Mouse (Mus musculus) telencephalon, adult 2 months (tissue): ENCODE data around the gene Fchsd2.

Source experiments
- DNase-seq: peaks from one replicate; pipeline ENCODE4 v3.0.0-alpha.2; 2011; ENCODE audit warnings: low read depth, low spot score

Fchsd2 gene

GRCm38 (mm10) chr7:101210826-101211225 lies 118.2 kb downstream of the Fchsd2 start:
- no peak for DNase-seq

GRCm38 (mm10) chr7:101213515-101214263 lies 121.0 kb downstream of the Fchsd2 start:
- DNase-seq: no peak

- DNase-seq: no peak
Observed at GRCm38 (mm10) chr7:101216724-101217123, 124.1 kb downstream of the Fchsd2 start.

GRCm38 (mm10) chr7:101223501-101223900 lies 130.8 kb downstream of the Fchsd2 start:
- no peak for DNase-seq

GRCm38 (mm10) chr7:101229336-101229735 lies 136.7 kb downstream of the Fchsd2 start:
- DNase-seq: no peak

DNA sequence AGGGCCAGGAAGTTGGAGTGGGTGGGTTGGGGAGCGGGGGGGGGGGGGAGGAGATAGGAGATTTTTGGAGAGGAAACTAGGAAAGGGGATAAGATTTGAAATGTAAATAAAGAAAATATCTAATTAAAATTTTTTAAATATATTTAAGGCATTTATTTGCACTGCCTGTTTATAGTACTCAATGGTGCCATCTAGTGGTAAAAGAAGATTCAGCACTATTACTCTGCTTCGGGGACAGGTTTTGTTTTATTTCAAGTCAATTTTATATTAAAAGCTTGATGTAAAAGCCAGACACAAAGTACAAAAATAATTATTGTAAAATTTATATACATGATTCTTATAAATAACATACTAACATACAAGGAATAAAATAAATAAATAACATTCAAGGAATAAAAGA lies 138.8 kb downstream of the Fchsd2 start:
- no peak for DNase-seq

DNA sequence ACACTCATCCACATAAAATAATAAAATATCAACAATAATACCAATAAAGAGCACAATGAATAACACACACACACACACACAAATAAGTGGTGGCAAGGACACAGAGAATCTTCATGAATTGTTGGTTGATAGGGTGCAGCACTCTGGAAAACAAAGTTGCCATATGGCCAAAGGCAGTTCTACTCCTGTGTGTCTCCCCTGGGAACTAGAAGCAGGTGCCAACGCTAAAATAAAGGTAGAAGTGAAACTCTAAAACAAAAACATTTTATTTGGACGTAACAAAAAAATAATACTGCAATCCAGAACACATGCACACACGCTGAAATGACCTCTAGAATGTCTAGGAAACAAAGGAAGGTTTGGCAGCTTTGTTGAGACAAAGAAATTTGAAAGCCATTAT lies 140.1 kb downstream of the Fchsd2 start:
- DNase-seq: no peak

GRCm38 (mm10) chr7:101236712-101237473 lies 144.2 kb downstream of the Fchsd2 start:
- DNase-seq: peak; percentile 34

GRCm38 (mm10) chr7:101248760-101249159 lies 156.1 kb downstream of the Fchsd2 start:
- no peak for DNase-seq

GRCm38 (mm10) chr7:101249173-101249572 lies 156.5 kb downstream of the Fchsd2 start:
- DNase-seq: no peak

DNA sequence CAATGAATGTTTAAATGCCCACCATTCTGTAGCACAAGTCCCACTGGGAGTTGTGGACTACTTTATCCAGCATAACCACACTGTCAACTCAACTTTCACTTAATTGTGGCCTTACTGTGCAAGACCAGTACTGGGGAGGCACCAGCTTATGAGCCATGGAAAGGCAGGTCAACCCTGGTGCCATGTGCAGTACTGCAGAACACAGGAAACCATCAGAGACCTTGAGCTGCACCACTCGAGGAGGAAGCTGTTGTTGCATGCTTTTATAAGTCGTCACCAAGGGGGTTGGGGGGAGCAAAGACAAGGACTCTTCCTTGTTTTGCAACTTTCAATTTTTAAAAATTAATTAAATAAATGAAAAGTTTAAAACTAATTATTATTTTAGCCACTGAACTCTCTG lies 160.4 kb downstream of the Fchsd2 start:
- no peak for DNase-seq

DNA sequence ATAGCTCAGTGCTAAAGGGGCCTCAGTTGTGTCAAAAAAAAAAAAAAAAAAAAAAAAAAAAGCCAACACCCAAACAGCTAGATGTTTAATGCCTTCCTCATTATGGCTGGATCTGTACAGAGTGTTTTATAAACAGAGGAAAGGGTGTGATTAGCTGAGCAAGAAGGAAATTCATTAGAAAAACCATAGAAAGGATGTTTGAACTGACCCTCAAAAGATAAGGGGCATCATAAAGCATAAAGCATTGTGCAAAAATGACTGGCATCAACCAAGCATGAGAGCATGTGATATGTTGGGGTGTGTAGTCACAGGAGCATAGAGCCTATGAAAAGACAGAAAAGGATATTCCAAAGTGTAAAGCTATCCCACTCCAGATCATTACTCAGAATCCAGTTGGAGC lies 165.8 kb downstream of the Fchsd2 start:
- no peak for DNase-seq

GRCm38 (mm10) chr7:101261941-101262546 lies 169.4 kb downstream of the Fchsd2 start:
- no peak for DNase-seq

DNA sequence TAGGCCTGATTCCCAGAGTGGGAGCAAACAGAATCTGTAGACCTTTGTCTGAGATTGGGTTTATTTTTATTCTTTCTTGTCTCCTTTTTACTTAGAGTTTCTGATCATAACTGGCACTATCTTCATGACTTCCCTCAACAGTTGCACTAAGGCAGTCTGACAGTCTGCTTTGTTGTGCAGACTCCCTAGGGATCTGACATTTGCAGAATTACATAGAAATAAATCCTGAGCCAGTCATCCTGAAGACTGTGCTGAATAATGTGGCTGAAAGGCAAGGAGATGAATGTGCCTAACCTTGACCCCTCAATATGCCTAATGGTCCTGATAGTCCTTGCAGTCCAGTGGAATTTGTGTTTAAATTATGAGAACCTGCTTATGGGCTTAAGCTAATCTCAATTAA lies 170.8 kb downstream of the Fchsd2 start:
- peak; percentile 21 for DNase-seq

DNA sequence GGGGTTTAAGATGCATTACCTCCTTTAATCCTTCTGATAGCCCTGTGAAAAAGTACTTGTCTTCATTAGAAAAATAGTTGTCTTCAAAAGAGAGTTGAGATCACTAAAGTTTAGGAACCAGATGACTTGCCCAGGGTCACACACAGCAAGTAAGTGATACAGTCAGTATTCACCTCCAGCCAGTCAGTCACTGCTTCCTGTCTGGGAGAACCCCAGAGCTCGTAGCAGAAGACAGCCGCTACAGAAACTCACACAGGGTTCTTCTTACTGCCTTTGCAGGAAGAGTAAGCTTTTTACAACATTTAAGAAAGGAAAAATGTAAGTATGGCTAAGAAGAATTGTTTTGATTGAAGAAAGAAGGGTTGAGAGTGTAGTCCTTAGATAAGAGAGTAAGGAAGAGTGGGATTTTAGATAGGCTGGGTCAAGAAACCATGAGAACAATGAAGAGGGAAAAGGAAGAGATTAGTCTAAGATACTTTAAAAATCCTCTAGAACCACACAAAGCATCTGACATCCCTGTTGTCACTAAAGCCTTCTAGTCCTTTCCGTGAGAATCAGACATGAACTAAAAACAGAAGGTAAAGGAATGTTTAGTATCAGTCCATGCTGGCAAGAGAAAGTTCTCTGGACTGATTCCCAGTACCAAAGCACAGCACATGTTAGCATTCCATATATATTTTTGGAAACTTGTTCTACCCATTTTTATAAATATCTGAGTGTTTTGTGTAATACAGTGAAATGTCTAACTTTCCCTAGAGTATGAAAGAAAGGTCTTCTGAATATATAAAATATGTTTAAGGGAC lies 175.0 kb downstream of the Fchsd2 start:
- DNase-seq: peak; percentile 86

- DNase-seq: no peak
Observed at GRCm38 (mm10) chr7:101271602-101272001, 178.9 kb downstream of the Fchsd2 start.

DNA sequence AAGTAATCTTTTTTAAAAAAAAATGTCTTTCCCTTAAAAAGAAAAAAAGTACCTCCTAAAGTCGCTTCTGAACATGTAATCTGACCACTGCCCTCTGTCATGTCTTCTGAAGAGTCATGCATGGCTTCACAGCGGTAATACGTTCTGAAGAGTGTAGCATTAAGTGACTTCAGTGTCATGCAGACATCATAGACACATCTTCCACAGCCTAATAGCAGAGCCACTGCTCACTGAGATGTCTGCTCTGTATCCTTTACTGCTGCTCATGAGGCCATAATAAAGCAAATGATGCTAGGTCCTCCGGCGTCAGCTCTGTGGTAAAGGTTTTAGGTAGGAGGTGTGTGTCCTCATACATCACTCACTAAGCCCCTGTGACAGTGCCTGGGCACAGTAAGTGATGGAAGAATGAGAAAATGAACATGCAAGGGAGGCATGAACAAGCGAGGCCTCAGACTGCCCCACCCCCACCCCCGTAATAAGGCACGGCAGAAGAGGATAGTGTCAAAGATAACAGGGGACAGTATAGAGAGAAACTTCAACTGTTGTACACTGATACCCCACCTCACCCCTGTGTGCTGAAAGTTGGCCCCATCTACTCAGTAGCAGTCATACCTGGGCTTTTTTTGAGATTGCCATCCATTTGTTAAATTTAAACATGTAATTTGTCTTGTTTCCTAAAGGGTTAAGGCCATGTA lies 179.9 kb downstream of the Fchsd2 start:
- DNase-seq: no peak

- no peak for DNase-seq
Observed at GRCm38 (mm10) chr7:101282721-101283120, 190.1 kb downstream of the Fchsd2 start.

DNA sequence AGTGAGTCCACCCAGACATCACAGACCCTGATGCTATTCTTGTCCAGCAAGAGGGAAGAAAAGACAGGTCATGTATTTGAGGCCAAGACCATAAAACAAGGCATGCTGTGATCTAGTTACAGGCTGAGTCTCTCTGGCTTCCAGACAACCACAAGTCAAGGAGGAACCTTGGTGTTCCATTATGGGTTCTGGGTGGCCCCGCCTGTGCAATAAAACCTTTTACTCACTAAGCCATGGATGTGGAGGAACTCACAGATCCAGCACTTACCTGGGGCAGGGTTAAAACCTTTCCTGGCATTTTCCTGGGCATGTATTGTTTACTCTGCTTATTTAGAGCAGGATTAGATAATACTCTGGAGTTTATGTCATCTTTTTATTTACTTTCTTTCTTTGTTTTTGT lies 191.8 kb downstream of the Fchsd2 start:
- no peak for DNase-seq

DNA sequence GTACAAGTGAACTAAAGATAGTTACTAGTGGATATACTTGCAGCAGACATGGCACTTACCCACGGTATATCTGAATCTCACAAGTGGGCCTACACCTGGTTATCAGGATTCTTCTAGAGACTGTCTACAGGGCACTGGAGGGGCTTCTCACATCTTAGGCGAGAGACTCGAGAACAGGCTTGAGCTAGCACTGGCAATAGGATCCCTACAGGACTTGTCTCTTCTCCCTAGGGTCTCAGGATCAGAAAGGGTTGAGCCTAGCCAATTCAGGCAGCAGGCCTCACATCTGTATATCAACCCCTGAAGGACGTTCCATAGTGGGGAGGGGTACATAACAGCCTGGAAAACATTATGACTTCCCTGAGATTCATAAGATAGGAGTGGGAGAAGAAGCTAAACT lies 194.2 kb downstream of the Fchsd2 start:
- no peak for DNase-seq

DNA sequence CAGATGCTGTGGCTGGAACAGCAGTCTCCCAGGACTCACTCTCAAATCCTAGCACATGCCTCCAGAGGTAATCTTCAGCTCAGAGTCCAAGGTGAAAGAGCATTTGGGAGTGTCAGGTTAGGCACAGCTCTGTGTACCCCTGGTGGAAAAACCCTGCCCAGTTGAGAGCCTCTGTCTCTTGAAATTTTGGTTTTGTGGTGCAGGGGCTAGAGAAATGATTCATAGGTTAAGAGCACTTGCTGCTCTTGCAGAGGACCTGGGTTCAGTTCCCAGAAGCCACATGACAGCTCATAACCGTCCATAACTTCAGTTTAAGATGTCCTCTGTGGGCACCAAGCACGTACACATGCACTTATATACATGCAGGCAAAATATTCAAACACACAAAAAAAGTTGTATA lies 195.2 kb downstream of the Fchsd2 start:
- DNase-seq: no peak
